Mouse (Mus musculus): ENCODE measurements around the gene Hal.

Hal gene

DNA sequence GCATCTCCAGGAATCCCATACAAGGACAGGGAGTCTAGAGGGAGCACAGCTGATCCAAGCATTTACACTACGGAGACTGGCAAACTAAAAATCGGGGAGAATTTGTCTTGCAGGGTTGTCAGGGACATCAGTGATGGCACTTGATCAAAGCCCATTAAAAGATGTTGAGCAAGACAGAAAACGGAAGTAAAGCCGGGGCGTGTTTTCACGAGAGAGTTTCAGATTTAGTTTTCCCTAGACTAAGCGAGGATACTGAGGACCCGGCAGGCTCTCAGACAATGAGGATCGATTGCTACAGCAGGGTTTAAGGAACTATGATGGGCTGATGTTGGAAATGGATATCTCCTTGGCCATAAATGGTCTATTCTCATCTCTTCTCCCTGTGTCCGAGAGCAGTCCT, 78.5 kb downstream of the Hal start:
- DNase-seq (ENCODE audit: low read depth, low spot score) = no peak

DNA sequence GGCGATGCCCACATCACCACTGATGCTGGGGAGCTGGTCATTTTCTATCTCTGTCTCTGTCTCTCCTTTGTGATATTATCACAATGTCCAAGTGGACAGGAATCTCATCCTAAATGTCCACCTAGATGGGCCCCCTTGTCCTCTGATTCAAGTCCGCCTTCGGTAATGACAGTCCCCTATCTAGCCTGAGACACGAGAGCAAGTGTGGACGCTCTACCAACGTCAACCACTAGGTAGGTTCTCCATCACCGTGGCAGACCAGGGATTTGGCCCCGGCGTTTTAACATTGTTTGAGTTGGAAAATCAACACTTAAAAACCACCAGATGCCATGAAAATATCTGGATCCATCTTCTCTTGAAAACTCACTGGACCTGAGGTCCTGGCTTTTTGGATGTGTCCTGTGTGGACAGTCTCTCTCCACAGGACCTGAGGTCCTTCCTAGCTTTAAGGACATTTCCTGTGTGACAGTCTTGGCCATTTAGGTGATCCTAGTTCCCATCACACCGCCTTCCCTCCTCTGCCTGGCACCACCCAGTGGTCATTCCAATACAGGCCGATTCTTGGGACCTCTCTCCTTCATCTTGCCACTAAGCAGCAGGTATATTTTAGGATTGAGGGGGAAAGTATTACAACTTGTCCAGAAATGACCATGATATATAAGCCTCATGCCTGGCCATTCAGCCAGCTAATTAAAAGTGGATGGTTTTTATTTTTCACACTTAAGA, 79.4 kb downstream of the Hal start:
- DNase-seq (ENCODE audit: low read depth, low spot score) = no peak

GRCm38 (mm10) chr10:93568671-93569070, 80.1 kb downstream of the Hal start:
- no peak for DNase-seq (ENCODE audit: low read depth, low spot score)

Data from CD4-positive helper T cell, adult 2 months (primary cell).